Mouse (Mus musculus) heart, postnatal 0 days (tissue): Measurements from ENCODE around the gene Pgp. TPM values are rescaled to one million over a fixed set of nuclear protein-coding genes. Genes with fewer than 3 reads are reported as not detected.

Source experiments
- ATAC-seq: fragments of 200-750 bp; cut with Nextera tagmentation; 2 replicates; pipeline ENCODE4 v1.8.0; 2017; ENCODE audit warnings: low read depth, moderate number of reproducible peaks, moderate library complexity; ENCODE audit not compliant: insufficient read depth
- DNase-seq: peaks from one replicate; pipeline ENCODE4 v3.0.0-alpha.2; 2016; ENCODE audit warnings: low spot score
- H3K27ac ChIP-seq: fragments of 300-500 bp; sonication (generic); 2 replicates; pipeline ENCODE4 v1.5.1; 2014; ENCODE audit warnings: low read depth, mild to moderate bottlenecking
- H3K27me3 ChIP-seq: fragments of 300-500 bp; sonication (generic); 2 replicates; pipeline ENCODE4 v1.6.1; 2014; ENCODE audit warnings: low read length, mixed read lengths; ENCODE audit not compliant: control insufficient read depth, insufficient read depth
- H3K36me3 ChIP-seq: fragments of 300-500 bp; sonication (generic); replicated peaks from 2 replicates; pipeline ENCODE4 v1.6.1; 2014; ENCODE audit warnings: low read length, mixed read lengths; ENCODE audit not compliant: control insufficient read depth, insufficient read depth
- H3K4me1 ChIP-seq: fragments of 300-500 bp; sonication (generic); 2 replicates; pipeline ENCODE4 v1.6.1; 2014; ENCODE audit warnings: antibody characterized with exemption; ENCODE audit not compliant: control insufficient read depth, insufficient read depth
- H3K4me2 ChIP-seq: fragments of 300-500 bp; sonication (generic); 2 replicates; pipeline ENCODE4 v1.6.1; 2014; ENCODE audit warnings: low read depth, mild to moderate bottlenecking, low read length, moderate library complexity
- H3K4me3 ChIP-seq: fragments of 300-500 bp; sonication (generic); 2 replicates; pipeline ENCODE4 v1.5.1; 2014; ENCODE audit warnings: low read depth, low read length
- H3K9ac ChIP-seq: fragments of 300-500 bp; sonication (generic); replicated peaks from 2 replicates; pipeline ENCODE4 v1.6.1; 2014; ENCODE audit warnings: low read depth, low read length, mixed read lengths
- H3K9me3 ChIP-seq: fragments of 300-500 bp; sonication (generic); replicated peaks from 2 replicates; pipeline ENCODE4 v1.6.1; 2016; ENCODE audit warnings: low read length; ENCODE audit not compliant: control insufficient read depth
- CTCF ChIP-seq: IDR thresholded peaks from 2 replicates; pipeline ENCODE4 v1.5.1; 2016; ENCODE audit warnings: antibody characterized with exemption, control low read depth, low read depth
- EP300 ChIP-seq: IDR thresholded peaks from 2 replicates; pipeline ENCODE4 v1.6.1; 2016; ENCODE audit warnings: antibody characterized with exemption, low read depth
- WGBS: fragments of 180-500 bp; shearing (Covaris S2); extraction: QIAGEN DNeasy Blood & Tissue Kit; methylation state at CpG from one replicate; pipeline ENCODE4 v1.1.7; 2014; 5-methylcytosine and 5-hydroxymethylcytosine counted together
- polyA plus RNA-seq: library from polyadenylated mRNA; unstranded; fragments of >200 nt; fragmentation: Nextera tagmentation; extraction: Ambion mirVana; gene quantifications from 2 replicates; pipeline ENCODE4 v1.2.1, GENCODE M21; 2015
- total RNA-seq: library from RNA; depleted of rRNA; stranded (reverse); fragments of >200 nt; gene quantifications from 2 replicates; pipeline ENCODE4 v1.2.3, GENCODE M21; 2014; ENCODE audit warnings: low replicate concordance; rRNA removed

Pgp gene
- total and polyA plus RNA-seq, 2 experiments from 2014 or later, result 62.3 to 70.6 TPM

DNA sequence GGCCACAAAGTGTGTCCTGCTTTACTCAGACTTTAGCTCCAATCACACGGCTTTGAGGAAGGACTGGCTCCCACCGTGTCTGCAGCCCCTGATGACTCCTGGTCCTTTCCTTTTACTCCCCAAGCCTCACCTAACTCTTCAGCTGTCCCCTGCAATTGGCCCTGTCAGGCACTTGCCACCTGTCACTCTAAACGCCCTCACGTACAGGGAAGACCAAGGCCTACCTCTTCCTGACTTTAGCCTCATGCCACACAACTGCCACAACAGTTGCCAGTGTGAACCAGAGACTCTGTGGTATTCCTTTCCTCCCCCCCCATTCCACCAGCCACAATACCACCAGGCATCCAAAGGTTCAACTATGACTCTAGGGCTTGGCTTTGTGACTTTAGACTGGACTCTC is 50.3 kb downstream of the Pgp start:
- Histone ChIP-seq H3K4me3 (no peak overlapping the region), H3K9ac (no peak overlapping the region), H3K27ac (no peak overlapping the region), H3K9me3 (no peaks in the 10 kb centered on the region), H3K27me3 (no peaks in the 10 kb centered on the region), H3K4me1 (no peaks in the 10 kb centered on the region), H3K36me3 (peaks cover 42% of the 10 kb centered on the region), H3K4me2 (no peak overlapping the region)
- DNase-seq (no peak), ATAC-seq (no peak)
- no peak for TF ChIP-seq EP300
- TF ChIP-seq CTCF, result no peak
- WGBS, result 80% methylated on average over 4 of the region's 4 CpGs

Other genes starting within 250 kb of the Pgp start
- 12.7 and 13.6 TPM in 2 replicates for gene Tedc2, start 249.5 kb upstream of the Pgp start, total RNA-seq
- gene Tedc2, start 249.5 kb upstream of the Pgp start, polyA plus RNA-seq, result 3.1 and 4.2 TPM in 2 replicates
- 12.4 and 13.8 TPM in 2 replicates for gene Ccnf, start 218.9 kb upstream of the Pgp start, total RNA-seq
- 7.2 and 7.5 TPM in 2 replicates for gene Ccnf, start 218.9 kb upstream of the Pgp start, polyA plus RNA-seq
- gene Abca17, start 119.3 kb upstream of the Pgp start, total RNA-seq, result not detected in 2 replicates
- gene Abca17, start 119.3 kb upstream of the Pgp start, polyA plus RNA-seq, result not detected in 2 replicates
- 13.8 and 14.8 TPM in 2 replicates for gene Abca3, start 118.4 kb upstream of the Pgp start, total RNA-seq
- gene Abca3, start 118.4 kb upstream of the Pgp start, polyA plus RNA-seq, result 3.5 and 4.4 TPM in 2 replicates
- 123 and 174 TPM in 2 replicates for gene Rnps1, start 55.8 kb upstream of the Pgp start, total RNA-seq
- 127 and 135 TPM in 2 replicates for gene Rnps1, start 55.8 kb upstream of the Pgp start, polyA plus RNA-seq
- 440 and 624 TPM in 2 replicates for gene Eci1, start 43.8 kb upstream of the Pgp start, total RNA-seq
- 595 and 640 TPM in 2 replicates for gene Eci1, start 43.8 kb upstream of the Pgp start, polyA plus RNA-seq
- 1.9 and 4.5 TPM in 2 replicates for gene Dnase1l2, start 27.3 kb upstream of the Pgp start, total RNA-seq
- gene Dnase1l2, start 27.3 kb upstream of the Pgp start, polyA plus RNA-seq, result 0.36 and 0.44 TPM in 2 replicates
- 19.6 and 20.6 TPM in 2 replicates for gene E4f1, start 79 bp upstream of the Pgp start, total RNA-seq
- 14.0 and 17.8 TPM in 2 replicates for gene E4f1, start 79 bp upstream of the Pgp start, polyA plus RNA-seq
- not detected in 2 replicates for gene Bricd5, start 3.5 kb downstream of the Pgp start, total RNA-seq
- gene Bricd5, start 3.5 kb downstream of the Pgp start, polyA plus RNA-seq, result not detected in 2 replicates
- 12.4 and 44.9 TPM in 2 replicates for gene Mlst8, start 8.7 kb downstream of the Pgp start, total RNA-seq
- 10.1 and 11.5 TPM in 2 replicates for gene Mlst8, start 8.7 kb downstream of the Pgp start, polyA plus RNA-seq
- gene Caskin1, start 18.2 kb downstream of the Pgp start, total RNA-seq, result 0.11 TPM in 1 of 2 replicates, not detected in the other
- 0.14 TPM in 2 replicates for gene Caskin1, start 18.2 kb downstream of the Pgp start, polyA plus RNA-seq
- 206 and 281 TPM in 2 replicates for gene Traf7, start 57.5 kb downstream of the Pgp start, total RNA-seq
- gene Traf7, start 57.5 kb downstream of the Pgp start, polyA plus RNA-seq, result 46.0 and 48.9 TPM in 2 replicates
- gene Rab26, start 63.8 kb downstream of the Pgp start, total RNA-seq, result 0.27 TPM in 1 of 2 replicates, not detected in the other
- gene Rab26, start 63.8 kb downstream of the Pgp start, polyA plus RNA-seq, result 0.46 and 0.54 TPM in 2 replicates
- 44.5 and 57.5 TPM in 2 replicates for gene Pkd1, start 79.4 kb downstream of the Pgp start, total RNA-seq
- gene Pkd1, start 79.4 kb downstream of the Pgp start, polyA plus RNA-seq, result 7.1 and 9.8 TPM in 2 replicates
- gene Tsc2, start 162.2 kb downstream of the Pgp start, total RNA-seq, result 55.4 and 88.7 TPM in 2 replicates
- 29.2 and 34.4 TPM in 2 replicates for gene Tsc2, start 162.2 kb downstream of the Pgp start, polyA plus RNA-seq
- gene Nthl1, start 162.3 kb downstream of the Pgp start, total RNA-seq, result 3.7 and 10.0 TPM in 2 replicates
- 5.7 and 7.3 TPM in 2 replicates for gene Nthl1, start 162.3 kb downstream of the Pgp start, polyA plus RNA-seq
- 87.9 and 118 TPM in 2 replicates for gene Slc9a3r2, start 179.9 kb downstream of the Pgp start, total RNA-seq
- gene Slc9a3r2, start 179.9 kb downstream of the Pgp start, polyA plus RNA-seq, result 61.9 and 68.1 TPM in 2 replicates
- not detected in 2 replicates for gene Npw, start 188.1 kb downstream of the Pgp start, total RNA-seq
- not detected in 2 replicates for gene Npw, start 188.1 kb downstream of the Pgp start, polyA plus RNA-seq
- gene Zfp598, start 199.3 kb downstream of the Pgp start, total RNA-seq, result 25.4 and 27.5 TPM in 2 replicates
- 7.8 TPM in 2 replicates for gene Zfp598, start 199.3 kb downstream of the Pgp start, polyA plus RNA-seq
- not detected in 2 replicates for gene Syngr3, start 219.6 kb downstream of the Pgp start, total RNA-seq
- gene Syngr3, start 219.6 kb downstream of the Pgp start, polyA plus RNA-seq, result 0.16 and 0.49 TPM in 2 replicates
- 25.1 and 37.3 TPM in 2 replicates for gene Gfer, start 225.8 kb downstream of the Pgp start, total RNA-seq
- 31.0 and 31.6 TPM in 2 replicates for gene Gfer, start 225.8 kb downstream of the Pgp start, polyA plus RNA-seq
- 0.50 and 2.2 TPM in 2 replicates for gene Noxo1, start 225.8 kb downstream of the Pgp start, total RNA-seq
- 0.56 and 0.88 TPM in 2 replicates for gene Noxo1, start 225.8 kb downstream of the Pgp start, polyA plus RNA-seq
- gene Tbl3, start 237.3 kb downstream of the Pgp start, total RNA-seq, result 33.9 and 42.2 TPM in 2 replicates
- gene Tbl3, start 237.3 kb downstream of the Pgp start, polyA plus RNA-seq, result 27.2 and 30.1 TPM in 2 replicates
- gene Rnf151, start 247.7 kb downstream of the Pgp start, total RNA-seq, result 6.5 TPM in 1 of 2 replicates, not detected in the other
- gene Rnf151, start 247.7 kb downstream of the Pgp start, polyA plus RNA-seq, result not detected in 2 replicates
- 2,967 and 2,982 TPM in 2 replicates for gene Rps2, start 247.7 kb downstream of the Pgp start, total RNA-seq
- gene Rps2, start 247.7 kb downstream of the Pgp start, polyA plus RNA-seq, result 722 and 767 TPM in 2 replicates